Mouse (Mus musculus): ENCODE results near the gene R3hdm1. TPM values are rescaled to one million over a fixed set of nuclear protein-coding genes. Genes with fewer than 3 reads are reported as not detected.
"Not testable (repeated sequence)": the region's sequence is repeated elsewhere in the genome, so short reads cannot be mapped to it uniquely, and the experiment has no call there.

Gene R3hdm1
- polyA plus RNA-seq, 1 experiment from 2014 or later = 79.0 TPM

GRCm38 (mm10) chr1:128244727-128245355 is 141.7 kb downstream of the R3hdm1 start:
- H3K4me3 ChIP-seq = peak overlapping the region; percentile 72
- peaks cover 8% of the 10 kb centered on the region for H3K4me1 ChIP-seq
- H3K9ac ChIP-seq = peak overlapping the region; percentile 81
- no peaks in the 10 kb centered on the region for H3K36me3 ChIP-seq
- H3K27ac ChIP-seq = peak overlapping the region; percentile 81
- peak overlapping the region; percentile 87 for H3K4me2 ChIP-seq (replicated peaks)
- no peaks in the 10 kb centered on the region for H3K9me3 ChIP-seq
- peak; percentile 52 for ATAC-seq (ENCODE audit: low FRiP score, low read depth)
- WGBS = 2% methylated on average over 19 of the region's 19 CpGs
- no peaks in the 10 kb centered on the region for H3K27me3 ChIP-seq

- H3K27me3 ChIP-seq; H3K4me3 ChIP-seq; H3K9me3 ChIP-seq; H3K4me1 ChIP-seq; H3K9ac ChIP-seq; ATAC-seq (ENCODE audit: low FRiP score, low read depth); H3K4me2 ChIP-seq (replicated peaks); H3K27ac ChIP-seq: not testable (repeated sequence)
- H3K36me3 ChIP-seq = peaks cover 88% of the 10 kb centered on the region
- 84% methylated on average over 7 of the region's 7 CpGs for WGBS
Measured at GRCm38 (mm10) chr1:128267061-128267460, 164.0 kb downstream of the R3hdm1 start.

- WGBS = 93% methylated on average over 3 of the region's 3 CpGs
- no peak for ATAC-seq (ENCODE audit: low FRiP score, low read depth)
- peaks cover 91% of the 10 kb centered on the region for H3K36me3 ChIP-seq
- H3K4me3 ChIP-seq = no peak overlapping the region
- H3K27ac ChIP-seq = no peak overlapping the region
- no peak overlapping the region for H3K9ac ChIP-seq
- no peaks in the 10 kb centered on the region for H3K27me3 ChIP-seq
- no peaks in the 10 kb centered on the region for H3K9me3 ChIP-seq
- no peaks in the 10 kb centered on the region for H3K4me1 ChIP-seq
- H3K4me2 ChIP-seq (replicated peaks) = no peak overlapping the region
Measured at GRCm38 (mm10) chr1:128270731-128271130, 167.6 kb downstream of the R3hdm1 start.

GRCm38 (mm10) chr1:128275908-128276307 is 172.8 kb downstream of the R3hdm1 start:
- Histone ChIP-seq H3K9me3 (no peaks in the 10 kb centered on the region), H3K4me1 (no peaks in the 10 kb centered on the region), H3K27ac (no peak overlapping the region), H3K4me3 (no peak overlapping the region), H3K27me3 (no peaks in the 10 kb centered on the region), H3K4me2 (replicated peaks) (no peak overlapping the region), H3K36me3 (peaks cover 91% of the 10 kb centered on the region), H3K9ac (no peak overlapping the region)
- ATAC-seq (ENCODE audit: low FRiP score, low read depth) = no peak
- 86% methylated on average over 1 of the region's 1 CpGs for WGBS

GRCm38 (mm10) chr1:128278563-128278962 is 175.5 kb downstream of the R3hdm1 start:
- no peaks in the 10 kb centered on the region for H3K27me3 ChIP-seq
- no peak overlapping the region for H3K9ac ChIP-seq
- H3K9me3 ChIP-seq = no peaks in the 10 kb centered on the region
- no peak overlapping the region for H3K27ac ChIP-seq
- peaks cover 89% of the 10 kb centered on the region for H3K36me3 ChIP-seq
- H3K4me1 ChIP-seq = no peaks in the 10 kb centered on the region
- WGBS = 93% methylated on average over 3 of the region's 3 CpGs
- ATAC-seq (ENCODE audit: low FRiP score, low read depth) = no peak
- H3K4me3 ChIP-seq = no peak overlapping the region
- no peak overlapping the region for H3K4me2 ChIP-seq (replicated peaks)

GRCm38 (mm10) chr1:128281753-128282152 is 178.7 kb downstream of the R3hdm1 start:
- H3K4me2 ChIP-seq (replicated peaks) = no peak overlapping the region
- ATAC-seq (ENCODE audit: low FRiP score, low read depth) = no peak
- H3K4me1 ChIP-seq = no peaks in the 10 kb centered on the region
- H3K36me3 ChIP-seq = peaks cover 74% of the 10 kb centered on the region
- no peaks in the 10 kb centered on the region for H3K9me3 ChIP-seq
- H3K9ac ChIP-seq = no peak overlapping the region
- no peaks in the 10 kb centered on the region for H3K27me3 ChIP-seq
- whole genome bisulfite sequencing = 95% methylated on average over 3 of the region's 3 CpGs
- H3K27ac ChIP-seq = no peak overlapping the region
- no peak overlapping the region for H3K4me3 ChIP-seq

- Histone ChIP-seq H3K4me3 (no peak overlapping the region), H3K27me3 (no peaks in the 10 kb centered on the region), H3K36me3 (peaks cover 63% of the 10 kb centered on the region), H3K9me3 (no peaks in the 10 kb centered on the region), H3K27ac (no peak overlapping the region), H3K9ac (no peak overlapping the region), H3K4me1 (no peaks in the 10 kb centered on the region), H3K4me2 (replicated peaks) (no peak overlapping the region)
- 92% methylated on average over 3 of the region's 3 CpGs for WGBS
- ATAC-seq (ENCODE audit: low FRiP score, low read depth) = no peak
Measured at GRCm38 (mm10) chr1:128282924-128283323, 179.8 kb downstream of the R3hdm1 start.

- ATAC-seq (ENCODE audit: low FRiP score, low read depth) = no peak
- H3K4me3 ChIP-seq = no peak overlapping the region
- H3K9me3 ChIP-seq = no peaks in the 10 kb centered on the region
- H3K4me1 ChIP-seq = no peaks in the 10 kb centered on the region
- H3K4me2 ChIP-seq (replicated peaks) = no peak overlapping the region
- peaks cover 52% of the 10 kb centered on the region for H3K36me3 ChIP-seq
- WGBS = 66% methylated on average over 8 of the region's 8 CpGs
- no peaks in the 10 kb centered on the region for H3K27me3 ChIP-seq
- no peak overlapping the region for H3K27ac ChIP-seq
- no peak overlapping the region for H3K9ac ChIP-seq
Measured at GRCm38 (mm10) chr1:128284157-128284690, 181.1 kb downstream of the R3hdm1 start.

GRCm38 (mm10) chr1:128285136-128285535 is 182.0 kb downstream of the R3hdm1 start:
- no peak overlapping the region for H3K4me3 ChIP-seq
- 90% methylated on average over 9 of the region's 9 CpGs for WGBS

More at GRCm38 (mm10) chr1:128285136-128285535, 182.0 kb downstream of the R3hdm1 start:
- Histone ChIP-seq H3K9me3 (no peaks in the 10 kb centered on the region), H3K27me3 (no peaks in the 10 kb centered on the region), H3K4me1 (no peaks in the 10 kb centered on the region), H3K9ac (no peak overlapping the region), H3K4me2 (replicated peaks) (no peak overlapping the region), H3K27ac (no peak overlapping the region), H3K36me3 (peaks cover 43% of the 10 kb centered on the region)
- no peak for ATAC-seq (ENCODE audit: low FRiP score, low read depth)

MicroRNAs encoded within 50 kb of the gene (microRNA counts, 519-probe panel; counts per million panel counts)
- 3,109 counts per million, percentile 52 among the panel's probes with 10 or more counts for microRNA mmu-miR-128

Small RNAs within 50 kb of the gene (microRNA-seq; reads per million reads assigned to microRNA genes)
- gene Mir128-1 = 171 reads per million, percentile 60 among the genes with 10 or more reads in this experiment

Other genes with a start within 250 kb of the R3hdm1 start
- gene Map3k19, start 248.3 kb upstream of the R3hdm1 start, polyA plus RNA-seq (2015; fragmentation: Nextera tagmentation; extraction: Ambion mirVana) = not detected in 2 replicates
- 22.9 and 24.2 TPM in 2 replicates for gene Rab3gap1, start 234.5 kb upstream of the R3hdm1 start, polyA plus RNA-seq (2015; fragmentation: Nextera tagmentation; extraction: Ambion mirVana)
- gene Zranb3, start 254 bp upstream of the R3hdm1 start, polyA plus RNA-seq (2015; fragmentation: Nextera tagmentation; extraction: Ambion mirVana) = 8.5 and 9.8 TPM in 2 replicates
- gene Ubxn4, start 140.7 kb downstream of the R3hdm1 start, polyA plus RNA-seq (2015; fragmentation: Nextera tagmentation; extraction: Ambion mirVana) = 82.5 and 84.4 TPM in 2 replicates
- gene Lct, start 225.0 kb downstream of the R3hdm1 start, polyA plus RNA-seq (2015; fragmentation: Nextera tagmentation; extraction: Ambion mirVana) = 0.11 and 0.28 TPM in 2 replicates

Measured in limb, embryonic 13.5 days (tissue).